Mouse (Mus musculus) thymus, adult 2 months (tissue): ENCODE results near the gene Prcd. TPM values are rescaled to one million over a fixed set of nuclear protein-coding genes. Genes with fewer than 3 reads are reported as not detected.

Source experiments
- DNase-seq: peaks from one replicate; pipeline ENCODE4 v3.0.0; 2021
- H3K27ac ChIP-seq: fragments of 200-500 bp; 2 replicates; pipeline ENCODE4 v1.5.1; 2012; ENCODE audit warnings: low read length, control low read depth; ENCODE audit not compliant: control insufficient read depth, insufficient read depth
- H3K27me3 ChIP-seq: fragments of 200-500 bp; 2 replicates; pipeline ENCODE4 v1.6.1; 2012; ENCODE audit warnings: mild to moderate bottlenecking, low read length, moderate library complexity, mixed read lengths; ENCODE audit not compliant: control insufficient read depth, insufficient read depth
- H3K36me3 ChIP-seq: fragments of 200-500 bp; 2 replicates; pipeline ENCODE4 v1.6.1; 2012; ENCODE audit warnings: mild to moderate bottlenecking, low read length, moderate library complexity; ENCODE audit not compliant: control insufficient read depth, insufficient read depth
- H3K4me1 ChIP-seq: fragments of 200-500 bp; replicated peaks from 2 replicates; pipeline ENCODE4 v1.6.1; 2012; ENCODE audit warnings: low read length; ENCODE audit not compliant: control insufficient read depth, insufficient read depth
- H3K4me3 ChIP-seq: fragments of 200-500 bp; 2 replicates; pipeline ENCODE4 v1.5.1; 2012; ENCODE audit warnings: mild to moderate bottlenecking, low read length, control low read depth, moderate library complexity; ENCODE audit not compliant: control insufficient read depth, insufficient read depth
- CTCF ChIP-seq: fragments of 200-500 bp; IDR thresholded peaks from 2 replicates; pipeline ENCODE4 v1.5.1; 2012; ENCODE audit warnings: mild to moderate bottlenecking, control low read depth, low read length, moderate library complexity, borderline replicate concordance; ENCODE audit not compliant: control insufficient read depth, poor library complexity, insufficient read depth; ENCODE audit errors: extremely low read depth
- POLR2A ChIP-seq: fragments of 200-500 bp; IDR thresholded peaks from 2 replicates; pipeline ENCODE4 v1.6.1; 2012; ENCODE audit warnings: mild to moderate bottlenecking, low read length, control low read depth, moderate library complexity; ENCODE audit not compliant: control insufficient read depth, poor library complexity, insufficient read depth; ENCODE audit errors: extremely low read depth
- WGBS: fragments of 180-500 bp; shearing (Covaris S2); methylation state at CpG from one replicate; pipeline ENCODE4 v1.1.7; 2018; 5-methylcytosine and 5-hydroxymethylcytosine counted together
- polyA plus RNA-seq: library from polyadenylated mRNA; depleted of rRNA; stranded (reverse); fragments of >200 nt; gene quantifications from 2 replicates; pipeline ENCODE4 v1.2.3, GENCODE M21; 2012

Prcd gene
- polyA plus RNA-seq, 1 experiment, result 0.97 TPM

GRCm38 (mm10) chr11:116657311-116658223 lies 4.2 kb downstream of the Prcd start:
- peak; percentile 27 for DNase-seq
- peaks cover 35% of the 10 kb centered on the region for H3K4me1 ChIP-seq

GRCm38 (mm10) chr11:116658238-116658637 lies 4.9 kb downstream of the Prcd start:
- no peaks in the 10 kb centered on the region for H3K36me3 ChIP-seq
- peaks cover 38% of the 10 kb centered on the region for H3K4me1 ChIP-seq
- DNase-seq, result no peak
- peaks cover 7% of the 10 kb centered on the region; the same call in 1 of the 2 replicates for H3K27me3 ChIP-seq
- no peak overlapping the region for H3K4me3 ChIP-seq
- 92% methylated on average over 10 of the region's 10 CpGs for WGBS
- H3K27ac ChIP-seq, result no peak overlapping the region
- TF ChIP-seq CTCF (no peak), POLR2A (no peak)

More at GRCm38 (mm10) chr11:116657311-116658223, 4.2 kb downstream of the Prcd start:
- WGBS, result 39% methylated on average over 22 of the region's 22 CpGs
- H3K27ac ChIP-seq, result no peak overlapping the region
- TF ChIP-seq CTCF (no peak), POLR2A (no peak)
- peaks cover 7% of the 10 kb centered on the region; the same call in 1 of the 2 replicates for H3K27me3 ChIP-seq
- no peak overlapping the region for H3K4me3 ChIP-seq
- H3K36me3 ChIP-seq, result no peaks in the 10 kb centered on the region

DNA sequence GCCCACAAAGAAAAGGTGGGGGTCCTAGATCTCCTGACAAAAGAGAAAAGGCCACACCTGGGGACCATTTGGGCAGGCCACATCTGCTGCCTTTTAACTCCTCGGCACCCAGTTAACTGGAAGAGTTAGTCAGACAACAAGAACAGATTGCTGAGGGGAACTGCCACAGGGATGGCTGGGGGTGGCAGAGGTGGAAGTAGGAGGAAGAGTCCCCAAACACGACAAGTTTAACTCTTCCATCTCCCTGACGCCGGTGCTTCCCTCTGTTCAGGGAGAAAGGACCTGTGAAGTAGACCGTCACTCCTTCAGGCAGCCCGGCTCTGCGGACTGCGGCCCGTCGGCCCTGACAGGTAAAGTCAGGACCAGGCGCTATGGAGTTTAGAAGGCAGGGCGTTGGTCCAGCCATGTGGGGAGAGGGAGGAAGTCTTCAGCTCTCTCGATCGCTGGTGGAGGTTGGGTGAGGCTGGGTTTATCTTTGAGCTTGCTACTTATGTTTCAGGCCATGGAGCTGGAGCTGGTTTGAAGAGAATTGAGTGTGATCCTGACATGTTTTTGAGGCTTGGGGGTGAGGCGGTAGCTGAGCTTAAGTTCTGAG lies 5.8 kb downstream of the Prcd start:
- no peak for DNase-seq
- TF ChIP-seq POLR2A (no peak), CTCF (no peak)
- H3K36me3 ChIP-seq, result no peaks in the 10 kb centered on the region
- peaks cover 36% of the 10 kb centered on the region for H3K4me1 ChIP-seq
- H3K4me3 ChIP-seq, result no peak overlapping the region
- 87% methylated on average over 15 of the region's 15 CpGs for WGBS
- H3K27me3 ChIP-seq, result peaks cover under 1% of the 10 kb centered on the region; the same call in 1 of the 2 replicates
- H3K27ac ChIP-seq, result no peak overlapping the region

- no peaks in the 10 kb centered on the region for H3K36me3 ChIP-seq
- DNase-seq, result no peak
- 64% methylated on average over 9 of the region's 9 CpGs for WGBS
- H3K27me3 ChIP-seq, result no peaks in the 10 kb centered on the region
- no peak overlapping the region for H3K27ac ChIP-seq
- H3K4me3 ChIP-seq, result no peak overlapping the region
- peaks cover 36% of the 10 kb centered on the region for H3K4me1 ChIP-seq
- TF ChIP-seq POLR2A (no peak), CTCF (no peak)
Observed at GRCm38 (mm10) chr11:116660181-116660580, 6.8 kb downstream of the Prcd start.

DNA sequence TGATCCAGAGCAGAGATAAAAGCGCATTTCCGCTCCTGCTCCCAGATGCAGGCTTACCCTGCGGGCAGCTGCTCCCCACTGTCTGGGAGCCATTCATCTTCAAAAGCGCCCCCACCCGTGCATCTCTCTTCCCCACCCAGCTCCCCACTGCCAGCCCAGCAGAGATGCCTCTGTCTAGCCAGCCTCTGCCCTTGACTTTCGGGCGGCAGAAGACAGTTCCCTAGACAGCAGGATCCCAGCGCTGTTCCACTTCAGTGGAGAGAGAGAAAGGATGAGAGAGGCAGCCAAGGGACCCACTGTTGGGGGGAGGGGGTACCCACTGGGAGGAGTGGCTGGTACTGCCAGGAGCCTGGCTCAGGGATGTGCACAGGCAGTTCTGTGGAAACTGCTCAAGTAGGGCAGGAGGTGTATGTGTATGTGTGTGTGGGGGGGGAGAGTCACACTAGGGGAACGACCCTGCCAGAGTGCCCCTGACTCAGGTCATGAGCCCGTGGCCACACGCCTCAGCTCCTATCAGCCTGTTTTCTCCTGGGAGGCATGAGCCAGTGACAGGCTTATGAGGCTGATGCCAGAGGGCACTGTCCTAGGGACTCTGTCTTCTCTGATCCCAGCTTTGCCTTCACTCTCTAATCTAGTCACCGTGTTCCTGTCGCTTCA lies 8.1 kb downstream of the Prcd start:
- TF ChIP-seq POLR2A, result no peak
- no peak for TF ChIP-seq CTCF
- H3K4me3 ChIP-seq, result no peak overlapping the region
- no peaks in the 10 kb centered on the region for H3K36me3 ChIP-seq
- H3K27ac ChIP-seq, result no peak overlapping the region
- H3K27me3 ChIP-seq, result no peaks in the 10 kb centered on the region
- peak; percentile 11 for DNase-seq
- 53% methylated on average over 13 of the region's 13 CpGs for WGBS
- peaks cover 36% of the 10 kb centered on the region for H3K4me1 ChIP-seq

DNA sequence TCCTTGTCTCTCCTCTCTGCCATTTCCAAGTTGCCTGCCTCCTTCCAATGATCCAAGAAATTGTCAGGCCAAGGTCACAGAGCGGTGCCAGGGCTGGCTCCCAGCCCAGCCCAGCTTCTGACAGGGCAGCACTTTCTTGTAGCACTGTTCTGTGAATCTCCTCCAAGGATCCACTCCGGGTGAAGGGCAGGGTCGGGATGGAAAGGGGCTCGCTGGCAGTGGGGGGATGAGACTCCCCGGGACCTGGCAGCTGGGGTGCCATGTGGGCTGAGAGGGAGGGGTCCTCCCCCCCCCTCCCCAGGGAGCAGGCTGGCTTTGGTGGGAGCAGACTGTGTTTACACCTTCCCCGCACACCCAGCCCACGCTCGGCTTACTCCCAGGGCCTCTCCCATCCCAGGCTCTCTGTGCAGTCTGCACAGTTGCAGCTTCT lies 8.6 kb downstream of the Prcd start:
- no peak for DNase-seq
- 83% methylated on average over 8 of the region's 8 CpGs for WGBS
- no peaks in the 10 kb centered on the region for H3K27me3 ChIP-seq
- peaks cover 36% of the 10 kb centered on the region for H3K4me1 ChIP-seq
- H3K36me3 ChIP-seq, result no peaks in the 10 kb centered on the region
- H3K27ac ChIP-seq, result no peak overlapping the region
- H3K4me3 ChIP-seq, result no peak overlapping the region
- no peak for TF ChIP-seq POLR2A
- no peak for TF ChIP-seq CTCF
